Mouse (Mus musculus) olfactory bulb, adult 2 months (tissue): ENCODE data around the gene Six4. TPM values are rescaled to one million over a fixed set of nuclear protein-coding genes. Genes with fewer than 3 reads are reported as not detected.
"Not testable (repeated sequence)": the region's sequence is repeated elsewhere in the genome, so short reads cannot be mapped to it uniquely, and the experiment has no call there.

Experiments used
- H3K27ac ChIP-seq: fragments of 200-500 bp; 2 replicates; pipeline ENCODE4 v1.5.1; 2012; ENCODE audit warnings: low read depth, low read length; ENCODE audit not compliant: insufficient read depth
- H3K4me1 ChIP-seq: fragments of 200-500 bp; 2 replicates; pipeline ENCODE4 v1.6.1; 2012; ENCODE audit warnings: low read length; ENCODE audit not compliant: control insufficient read depth, insufficient read depth
- H3K4me3 ChIP-seq: fragments of 200-500 bp; 2 replicates; pipeline ENCODE4 v1.5.1; 2012; ENCODE audit warnings: mild to moderate bottlenecking, low read depth, low read length, moderate library complexity; ENCODE audit not compliant: insufficient read depth
- CTCF ChIP-seq: fragments of 200-500 bp; IDR thresholded peaks from 2 replicates; pipeline ENCODE4 v1.5.1; 2012; ENCODE audit warnings: low read depth, mild to moderate bottlenecking, low read length, moderate library complexity; ENCODE audit not compliant: insufficient read depth
- POLR2A ChIP-seq: fragments of 200-500 bp; IDR thresholded peaks from 2 replicates; pipeline ENCODE4 v1.6.1; 2012; ENCODE audit warnings: mild to moderate bottlenecking, low read depth, low read length, moderate library complexity; ENCODE audit not compliant: insufficient read depth
- WGBS: fragments of 180-500 bp; shearing (Covaris S2); methylation state at CpG from one replicate; pipeline ENCODE4 v1.1.7; 2018; 5-methylcytosine and 5-hydroxymethylcytosine counted together
- polyA plus RNA-seq: library from polyadenylated mRNA; stranded (reverse); fragments of >200 nt; gene quantifications from 2 replicates; pipeline ENCODE4 v1.2.4, GENCODE M21; 2012; ENCODE audit warnings: low replicate concordance; ENCODE audit not compliant: missing spikeins, insufficient read depth, insufficient read length

The Six4 gene
- polyA plus RNA-seq, 1 experiment = not detected

GRCm38 (mm10) chr12:73112326-73113087, 749 bp downstream of the Six4 start:
- WGBS = under 1% methylated on average over 69 of the region's 71 CpGs

GRCm38 (mm10) chr12:73111561-73112325, 1.5 kb downstream of the Six4 start:
- no peak overlapping the region for H3K27ac ChIP-seq
- peaks cover 21% of the 10 kb centered on the region; the same call in 1 of the 2 replicates for H3K4me1 ChIP-seq
- H3K4me3 ChIP-seq = peak overlapping the region; percentile 55
- WGBS = under 1% methylated on average over 43 of the region's 44 CpGs
- TF ChIP-seq CTCF (no peak), POLR2A (no peak)

More at GRCm38 (mm10) chr12:73112326-73113087, 749 bp downstream of the Six4 start:
- Histone ChIP-seq H3K4me3 (peak overlapping the region; percentile 55), H3K27ac (no peak overlapping the region), H3K4me1 (peaks cover 21% of the 10 kb centered on the region; the same call in 1 of the 2 replicates)
- TF ChIP-seq CTCF = no peak
- TF ChIP-seq POLR2A = no peak

GRCm38 (mm10) chr12:73110431-73111111, 2.7 kb downstream of the Six4 start:
- H3K4me1 ChIP-seq = peaks cover 21% of the 10 kb centered on the region; the same call in 1 of the 2 replicates
- peak overlapping the region; percentile 4; the same call in 1 of the 2 replicates for H3K4me3 ChIP-seq
- no peak for TF ChIP-seq POLR2A
- TF ChIP-seq CTCF = no peak
- WGBS = 23% methylated on average over 23 of the region's 23 CpGs
- no peak overlapping the region for H3K27ac ChIP-seq

GRCm38 (mm10) chr12:73107821-73108220, 5.4 kb downstream of the Six4 start:
- Histone ChIP-seq H3K27ac (no peak overlapping the region), H3K4me1 (peaks cover 15% of the 10 kb centered on the region; the same call in 1 of the 2 replicates), H3K4me3 (no peak overlapping the region)
- no peak for TF ChIP-seq POLR2A
- TF ChIP-seq CTCF = no peak
- 74% methylated on average over 2 of the region's 2 CpGs for WGBS

- TF ChIP-seq CTCF (no peak), POLR2A (no peak)
- Histone ChIP-seq H3K27ac (no peak overlapping the region), H3K4me3 (no peak overlapping the region), H3K4me1 (no peaks in the 10 kb centered on the region)
- 92% methylated on average over 12 of the region's 12 CpGs for WGBS
These were observed 9.5 kb downstream of the Six4 start for GRCm38 (mm10) chr12:73103713-73104112.

- no peak for TF ChIP-seq POLR2A
- TF ChIP-seq CTCF = no peak
- Histone ChIP-seq H3K4me3 (no peak overlapping the region), H3K4me1 (no peaks in the 10 kb centered on the region), H3K27ac (no peak overlapping the region)
- WGBS = 86% methylated on average over 4 of the region's 4 CpGs
These were observed 14.7 kb downstream of the Six4 start for GRCm38 (mm10) chr12:73098593-73098992.

- not testable (repeated sequence) for H3K4me3 ChIP-seq, H3K4me1 ChIP-seq, H3K27ac ChIP-seq
- 85% methylated on average over 5 of the region's 5 CpGs for WGBS
These were observed 17.1 kb downstream of the Six4 start for GRCm38 (mm10) chr12:73096177-73096576.

GRCm38 (mm10) chr12:73094605-73095004, 18.7 kb downstream of the Six4 start:
- H3K27ac ChIP-seq = no peak overlapping the region
- WGBS = 42% methylated on average over 2 of the region's 2 CpGs
- no peak overlapping the region for H3K4me3 ChIP-seq
- TF ChIP-seq CTCF (no peak), POLR2A (no peak)
- no peaks in the 10 kb centered on the region for H3K4me1 ChIP-seq

- H3K4me3 ChIP-seq = no peak overlapping the region
- no peak for TF ChIP-seq CTCF
- TF ChIP-seq POLR2A = no peak
- 85% methylated on average over 2 of the region's 2 CpGs for WGBS
- H3K27ac ChIP-seq = no peak overlapping the region
- no peaks in the 10 kb centered on the region for H3K4me1 ChIP-seq
These were observed 19.1 kb downstream of the Six4 start for GRCm38 (mm10) chr12:73094189-73094588.
